Comparison of ENCODE assay signal across 11 mouse cellular contexts in genomic region chr12:12715956-12716669, GRCm38 (mm10).
DNase-seq lines count a peak whose midpoint lies in the region; ATAC-seq lines count a peak whose summit lies in the region.
"Had no signal": no experiment of that assay in that cellular context is flagged by ENCODE, and none has a peak within 500 bp of the region (broad histone marks: within the 10 kb centered on the region; RNA-seq: fewer than 3 reads in every experiment).

No protein-coding gene starts in this region.

- H3K27me3 ChIP-seq in forebrain, embryonic 14.5 days (replicated peaks; ENCODE audit: control insufficient read depth, insufficient read depth, low read length), result no peaks in the 10 kb centered on the region
- H3K27me3 ChIP-seq: intestine, embryonic 15.5 days; stomach, embryonic 15.5 days had no signal

- WGBS in forebrain, embryonic 14.5 days, result 78% methylated on average over 7 of the region's 7 CpGs

- no peaks in the 10 kb centered on the region for H3K9me3 ChIP-seq in forebrain, embryonic 14.5 days (replicated peaks; ENCODE audit: control insufficient read depth, low read length)
- H3K9me3 ChIP-seq: intestine, embryonic 15.5 days; stomach, embryonic 15.5 days had no signal

- H3K36me3 ChIP-seq in forebrain, embryonic 14.5 days (ENCODE audit: control insufficient read depth, insufficient read depth, low read length), result no peaks in the 10 kb centered on the region
- H3K36me3 ChIP-seq: intestine, embryonic 15.5 days; stomach, embryonic 15.5 days had no signal

- H3K27ac ChIP-seq in forebrain, embryonic 14.5 days (ENCODE audit: low read depth, low read length), result peak overlapping the region; percentile 5; the same call in 1 of the 2 replicates
- H3K27ac ChIP-seq: gastrocnemius, adult 2 months; intestine, embryonic 15.5 days; liver, embryonic 14.5 days; stomach, embryonic 15.5 days had no signal

- H3K4me3 ChIP-seq in forebrain, embryonic 14.5 days (ENCODE audit: low read depth, low read length), result no peak overlapping the region
- H3K4me3 ChIP-seq: gastrocnemius, adult 2 months; intestine, embryonic 15.5 days; stomach, embryonic 15.5 days had no signal

- no peak overlapping the region for H3K9ac ChIP-seq in forebrain, embryonic 14.5 days (ENCODE audit: low read length)
- H3K9ac ChIP-seq: intestine, embryonic 15.5 days; liver, embryonic 14.5 days; stomach, embryonic 15.5 days had no signal

- DNase-seq in layer of hippocampus, adult 11-12 months (ENCODE audit: low spot score), result peak; percentile 68
- DNase-seq in layer of hippocampus, adult 9-10 months (ENCODE audit: low spot score), result no peak
- DNase-seq in forebrain, embryonic 14.5 days (ENCODE audit: low spot score), result peak; percentile 65
- peak; percentile 46 to 54 for DNase-seq in layer of hippocampus, postnatal 10 days (ENCODE audit: low spot score in 2 of 2)
- peak; percentile 51 to 60 for DNase-seq in right cerebral cortex, postnatal 10 days (ENCODE audit: low spot score in 2 of 2)
- DNase-seq in MN1 (ENCODE audit: low spot score), result no peak
- DNase-seq in embryo, embryonic 11 days, result no peak
- DNase-seq: gastrocnemius, adult 2 months had no signal

- H3K4me1 ChIP-seq in forebrain, embryonic 14.5 days (ENCODE audit: control insufficient read depth, insufficient read depth, low read length), result 0 out of 2 replicates have a peak, but pooled peaks cover 3% of the 10 kb centered on the region
- H3K4me1 ChIP-seq: intestine, embryonic 15.5 days; stomach, embryonic 15.5 days had no signal

- H3K4me2 ChIP-seq in forebrain, embryonic 14.5 days (ENCODE audit: low read length), result no peak overlapping the region
- H3K4me2 ChIP-seq: intestine, embryonic 15.5 days; stomach, embryonic 15.5 days had no signal

- ATAC-seq in forebrain, embryonic 14.5 days, result peak; percentile 79
- ATAC-seq: intestine, embryonic 15.5 days had no signal

Comparison
In these comparisons a context has a peak if more than half of its experiments do, and no peak if none do; other contexts are left out.
1. DNase-seq: peak in layer of hippocampus, adult 11-12 months (single experiment), forebrain, embryonic 14.5 days (single experiment), layer of hippocampus, postnatal 10 days (2 of 2) and right cerebral cortex, postnatal 10 days (2 of 2); none in layer of hippocampus, adult 9-10 months (single experiment), MN1 (single experiment) and embryo, embryonic 11 days (single experiment).